Mouse (Mus musculus) small intestine, adult 2 months (tissue): ENCODE results near the gene Fbln1.

Source experiments
- CTCF ChIP-seq: fragments of 200-500 bp; IDR thresholded peaks from 2 replicates; pipeline ENCODE4 v1.5.1; 2012; ENCODE audit warnings: low read depth, mild to moderate bottlenecking, control low read depth, inconsistent platforms, low read length, moderate library complexity, mixed read lengths; ENCODE audit not compliant: insufficient replicate concordance, insufficient read length; ENCODE audit errors: extremely low read depth
- POLR2A ChIP-seq: fragments of 200-500 bp; IDR thresholded peaks from 2 replicates; pipeline ENCODE4 v1.6.1; 2012; ENCODE audit warnings: low read depth, mild to moderate bottlenecking, control low read depth, inconsistent platforms, low read length, moderate library complexity

- TF ChIP-seq POLR2A (no peak), CTCF (no peak)
Observed at GRCm38 (mm10) chr15:85295977-85296376, 90.2 kb downstream of the Fbln1 start.
